Mouse (Mus musculus) liver, embryonic 14.5 days (tissue): ENCODE results near the gene Pik3r2.

ENCODE experiments used
- CTCF ChIP-seq: IDR thresholded peaks from 2 replicates; pipeline ENCODE4 v1.5.1; 2016; ENCODE audit warnings: antibody characterized with exemption, low read depth, control low read depth
- EP300 ChIP-seq: IDR thresholded peaks from 2 replicates; pipeline ENCODE4 v1.6.1; 2016; ENCODE audit warnings: antibody characterized with exemption, low read depth

- no peak for TF ChIP-seq CTCF
- no peak for TF ChIP-seq EP300
These were observed 4.4 kb downstream of the Pik3r2 start for GRCm38 (mm10) chr8:70772075-70772474.
